Mouse (Mus musculus): ENCODE measurements at regions not wholly inside any gene's neighbourhood (a gene's known extent, or its start where the extent isn't known, plus 50 kb on each side); places are given as distances from the start of the nearest gene placed in this dataset.

DNA sequence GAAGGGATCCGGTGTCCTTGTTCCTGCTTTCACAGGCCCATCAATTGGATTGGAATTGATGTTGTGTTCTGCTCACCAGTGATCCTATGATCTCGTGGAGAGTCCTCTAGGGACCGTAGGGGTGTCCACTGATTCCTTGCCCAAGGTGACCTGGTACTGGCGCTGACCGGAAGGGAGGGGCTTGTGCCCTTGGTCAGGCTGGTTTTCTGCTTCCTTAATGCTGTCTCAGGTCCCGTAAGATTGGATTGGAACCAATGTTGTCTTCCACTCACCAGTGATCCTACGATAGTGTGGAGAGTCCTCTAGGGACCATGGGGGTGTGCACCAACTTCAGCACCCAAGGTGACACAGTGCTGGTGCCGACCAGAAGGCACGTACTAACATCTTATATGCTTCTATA lies 324.9 kb upstream of the Ptchd4 start:
- no peak for ATAC-seq
- WGBS: 84% methylated on average over 9 of the region's 9 CpGs
- H3K4me1 ChIP-seq (replicated peaks; ENCODE audit: control insufficient read depth, insufficient read depth, low read length): no peaks in the 10 kb centered on the region
- no peak overlapping the region for H3K4me2 ChIP-seq (replicated peaks; ENCODE audit: low read depth)
- H3K9ac ChIP-seq (ENCODE audit: low read depth, low read length): no peak overlapping the region
- no peak overlapping the region for H3K4me3 ChIP-seq (ENCODE audit: low read depth, low read length)
- no peaks in the 10 kb centered on the region for H3K9me3 ChIP-seq (ENCODE audit: control insufficient read depth)
- H3K27ac ChIP-seq (ENCODE audit: low read depth, low read length): no peak overlapping the region
- no peaks in the 10 kb centered on the region for H3K36me3 ChIP-seq (ENCODE audit: control insufficient read depth, insufficient read depth)
- H3K27me3 ChIP-seq (replicated peaks; ENCODE audit: control insufficient read depth, insufficient read depth, low read length): no peaks in the 10 kb centered on the region
- TF ChIP-seq CTCF (IDR thresholded peaks at IDR 0.05; ENCODE audit: low read depth): no peak

DNA sequence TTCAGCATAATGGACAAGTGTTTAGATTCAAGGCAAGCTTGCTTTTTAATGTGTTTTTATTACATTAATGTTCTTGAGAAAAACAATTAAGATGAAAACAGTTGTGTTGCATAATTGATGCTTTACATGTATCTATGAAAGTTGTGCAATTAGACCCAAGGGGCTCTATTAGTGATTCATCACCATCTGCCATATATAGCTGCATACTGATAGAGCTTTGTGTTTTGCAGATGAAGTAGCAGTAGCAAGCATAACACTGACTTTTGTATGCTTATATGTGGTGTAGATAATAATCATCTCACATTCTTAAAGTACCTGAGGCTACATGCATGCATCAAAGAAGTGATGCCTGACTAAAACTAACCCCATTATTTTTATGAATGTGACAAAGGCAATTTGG lies 307.3 kb upstream of the Ptchd4 start:
- H3K27ac ChIP-seq (ENCODE audit: low read depth, low read length): no peak overlapping the region
- no peak overlapping the region for H3K9ac ChIP-seq (ENCODE audit: low read depth, low read length)
- H3K9me3 ChIP-seq (ENCODE audit: control insufficient read depth): no peaks in the 10 kb centered on the region
- H3K4me3 ChIP-seq (ENCODE audit: low read depth, low read length): no peak overlapping the region
- TF ChIP-seq CTCF (IDR thresholded peaks at IDR 0.05; ENCODE audit: low read depth): no peak
- no peak for ATAC-seq
- H3K4me1 ChIP-seq (replicated peaks; ENCODE audit: control insufficient read depth, insufficient read depth, low read length): no peaks in the 10 kb centered on the region
- H3K27me3 ChIP-seq (replicated peaks; ENCODE audit: control insufficient read depth, insufficient read depth, low read length): no peaks in the 10 kb centered on the region
- H3K36me3 ChIP-seq (ENCODE audit: control insufficient read depth, insufficient read depth): no peaks in the 10 kb centered on the region
- H3K4me2 ChIP-seq (replicated peaks; ENCODE audit: low read depth): no peak overlapping the region

DNA sequence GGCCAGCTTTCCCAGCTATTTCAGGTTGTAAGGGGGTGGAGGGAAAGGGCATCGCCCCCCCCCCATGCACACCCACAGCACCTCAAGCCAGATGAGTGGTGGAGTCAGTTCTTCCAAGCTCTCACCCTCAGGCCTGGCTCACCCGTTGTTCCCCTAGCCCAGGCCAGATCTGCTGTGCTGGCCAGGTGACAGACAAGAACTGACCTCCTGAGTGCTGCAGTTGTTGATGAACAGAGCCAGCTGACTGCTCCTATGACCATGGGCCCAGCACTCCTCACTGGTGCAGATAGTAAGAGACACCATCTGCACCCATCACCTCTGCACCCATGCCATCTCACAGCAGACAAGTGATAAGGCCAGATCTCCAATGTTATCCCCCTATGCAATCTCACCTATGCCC lies 291.5 kb upstream of the Ptchd4 start:
- Histone ChIP-seq H3K27me3 (replicated peaks; ENCODE audit: control insufficient read depth, insufficient read depth, low read length) (no peaks in the 10 kb centered on the region), H3K4me2 (replicated peaks; ENCODE audit: low read depth) (no peak overlapping the region), H3K36me3 (ENCODE audit: control insufficient read depth, insufficient read depth) (no peaks in the 10 kb centered on the region), H3K4me3 (ENCODE audit: low read depth, low read length) (no peak overlapping the region), H3K9me3 (ENCODE audit: control insufficient read depth) (no peaks in the 10 kb centered on the region), H3K9ac (ENCODE audit: low read depth, low read length) (no peak overlapping the region), H3K27ac (ENCODE audit: low read depth, low read length) (no peak overlapping the region), H3K4me1 (replicated peaks; ENCODE audit: control insufficient read depth, insufficient read depth, low read length) (no peaks in the 10 kb centered on the region)
- no peak for TF ChIP-seq CTCF (IDR thresholded peaks at IDR 0.05; ENCODE audit: low read depth)
- 76% methylated on average over 2 of the region's 2 CpGs for WGBS
- ATAC-seq: no peak

DNA sequence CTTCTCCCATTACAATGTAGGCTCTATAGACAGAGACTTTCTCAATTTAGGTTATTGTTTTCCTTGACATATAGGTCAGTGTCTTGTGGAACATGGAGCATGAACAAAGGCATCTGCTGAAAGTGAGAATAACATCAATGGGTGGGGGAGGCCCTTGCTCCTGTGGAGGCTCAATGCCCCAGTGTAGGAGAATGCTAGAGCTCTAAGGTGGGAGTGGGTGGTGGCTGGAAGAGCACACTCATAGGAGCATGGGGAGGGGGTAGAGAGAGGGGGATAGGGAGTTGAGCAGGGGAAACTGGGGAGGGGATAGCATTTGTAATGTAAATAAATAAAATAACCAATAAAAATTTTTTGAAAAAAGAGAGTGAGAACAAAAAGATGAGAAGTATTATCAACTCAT lies 288.5 kb upstream of the Ptchd4 start:
- Histone ChIP-seq H3K9me3 (ENCODE audit: control insufficient read depth) (no peaks in the 10 kb centered on the region), H3K4me3 (ENCODE audit: low read depth, low read length) (no peak overlapping the region), H3K36me3 (ENCODE audit: control insufficient read depth, insufficient read depth) (no peaks in the 10 kb centered on the region), H3K9ac (ENCODE audit: low read depth, low read length) (no peak overlapping the region), H3K4me1 (replicated peaks; ENCODE audit: control insufficient read depth, insufficient read depth, low read length) (no peaks in the 10 kb centered on the region), H3K27ac (ENCODE audit: low read depth, low read length) (no peak overlapping the region), H3K27me3 (replicated peaks; ENCODE audit: control insufficient read depth, insufficient read depth, low read length) (no peaks in the 10 kb centered on the region), H3K4me2 (replicated peaks; ENCODE audit: low read depth) (no peak overlapping the region)
- no peak for TF ChIP-seq CTCF (IDR thresholded peaks at IDR 0.05; ENCODE audit: low read depth)
- ATAC-seq: no peak

DNA sequence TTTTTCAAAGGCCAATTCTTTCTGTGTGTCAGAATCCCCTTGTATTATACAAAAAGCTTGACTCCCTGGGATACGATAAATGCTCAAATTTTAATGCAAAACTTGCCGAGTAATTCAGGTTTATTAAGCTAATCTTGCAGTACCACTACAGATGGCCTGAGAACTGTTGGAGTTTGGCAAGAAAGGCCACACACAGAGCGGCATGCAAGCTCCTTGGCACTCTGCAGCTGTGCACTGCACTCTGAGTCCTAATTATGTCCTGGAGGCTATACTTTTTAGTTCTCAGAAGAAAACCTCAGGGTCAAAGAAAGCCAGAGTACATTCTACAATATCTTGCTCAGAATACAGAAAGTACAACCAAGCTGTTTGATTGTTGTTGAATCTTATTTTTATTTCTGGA lies 286.3 kb upstream of the Ptchd4 start:
- Histone ChIP-seq H3K9ac (ENCODE audit: low read depth, low read length) (no peak overlapping the region), H3K4me2 (replicated peaks; ENCODE audit: low read depth) (no peak overlapping the region), H3K4me3 (ENCODE audit: low read depth, low read length) (no peak overlapping the region), H3K9me3 (ENCODE audit: control insufficient read depth) (no peaks in the 10 kb centered on the region), H3K27me3 (replicated peaks; ENCODE audit: control insufficient read depth, insufficient read depth, low read length) (no peaks in the 10 kb centered on the region), H3K4me1 (replicated peaks; ENCODE audit: control insufficient read depth, insufficient read depth, low read length) (no peaks in the 10 kb centered on the region), H3K27ac (ENCODE audit: low read depth, low read length) (no peak overlapping the region), H3K36me3 (ENCODE audit: control insufficient read depth, insufficient read depth) (no peaks in the 10 kb centered on the region)
- ATAC-seq: no peak
- WGBS: 78% methylated on average over 3 of the region's 3 CpGs
- no peak for TF ChIP-seq CTCF (IDR thresholded peaks at IDR 0.05; ENCODE audit: low read depth)

DNA sequence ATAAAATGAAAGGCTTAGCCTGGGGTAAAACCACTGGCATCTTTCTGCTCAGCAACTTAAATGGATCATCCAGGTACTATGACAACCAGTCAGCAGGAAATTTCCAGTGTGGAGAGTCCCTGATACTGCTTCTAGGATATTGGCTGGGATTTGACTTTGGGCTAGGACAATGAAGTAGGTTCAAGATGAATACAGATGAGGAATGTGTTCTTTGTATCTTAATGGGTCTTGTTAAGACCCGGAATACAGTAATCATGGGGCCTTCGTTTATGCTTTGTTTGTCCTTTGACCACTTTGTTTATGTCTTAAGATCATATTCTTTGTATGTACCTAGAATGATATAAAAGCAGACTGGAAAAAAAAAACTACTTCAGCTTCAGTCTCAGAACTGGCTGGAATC lies 278.7 kb upstream of the Ptchd4 start:
- H3K27me3 ChIP-seq (replicated peaks; ENCODE audit: control insufficient read depth, insufficient read depth, low read length): no peaks in the 10 kb centered on the region
- ATAC-seq: no peak
- H3K9me3 ChIP-seq (ENCODE audit: control insufficient read depth): no peaks in the 10 kb centered on the region
- WGBS: 75% methylated on average over 2 of the region's 2 CpGs
- H3K4me2 ChIP-seq (replicated peaks; ENCODE audit: low read depth): no peak overlapping the region
- H3K9ac ChIP-seq (ENCODE audit: low read depth, low read length): no peak overlapping the region
- TF ChIP-seq CTCF (IDR thresholded peaks at IDR 0.05; ENCODE audit: low read depth): no peak
- H3K4me3 ChIP-seq (ENCODE audit: low read depth, low read length): no peak overlapping the region
- H3K36me3 ChIP-seq (ENCODE audit: control insufficient read depth, insufficient read depth): no peaks in the 10 kb centered on the region
- no peak overlapping the region for H3K27ac ChIP-seq (ENCODE audit: low read depth, low read length)
- H3K4me1 ChIP-seq (replicated peaks; ENCODE audit: control insufficient read depth, insufficient read depth, low read length): no peaks in the 10 kb centered on the region

DNA sequence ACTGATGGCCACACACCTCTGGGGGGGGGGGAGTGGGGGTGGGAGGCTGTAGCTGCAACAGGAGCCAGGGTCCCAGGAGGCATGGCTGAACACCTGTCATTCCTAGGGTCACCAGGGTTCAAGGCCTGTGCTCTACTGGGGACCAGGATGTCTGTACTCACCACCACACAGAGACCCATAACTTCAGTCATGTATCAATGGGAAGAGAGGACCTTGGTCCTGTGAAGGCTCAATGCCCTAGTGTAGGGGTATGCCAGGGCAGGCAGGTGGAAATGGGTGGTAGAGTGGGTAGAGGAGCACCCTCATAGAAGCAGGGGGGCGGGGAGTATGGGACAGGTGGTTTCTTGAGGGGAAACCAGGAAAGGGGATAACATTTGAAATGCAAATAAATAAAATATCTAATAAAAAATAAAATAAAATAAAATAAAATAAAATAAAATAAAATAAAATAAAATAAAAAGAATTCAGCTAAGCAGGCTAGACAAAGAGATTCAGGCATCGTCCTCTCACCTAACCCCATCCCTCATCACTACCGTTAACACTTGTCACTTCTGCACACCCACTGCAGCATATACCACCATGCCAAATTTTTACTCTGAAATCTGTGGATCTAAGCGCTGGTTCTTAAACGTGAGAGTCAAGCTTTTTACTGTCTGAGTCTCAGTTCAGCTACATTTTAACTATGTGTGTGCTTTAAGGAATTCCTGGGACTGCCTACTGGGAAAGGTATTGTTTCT lies 265.8 kb upstream of the Ptchd4 start:
- no peak overlapping the region for H3K4me2 ChIP-seq (replicated peaks; ENCODE audit: low read depth)
- 74% methylated on average over 5 of the region's 5 CpGs for WGBS
- no peaks in the 10 kb centered on the region for H3K9me3 ChIP-seq (ENCODE audit: control insufficient read depth)
- no peak overlapping the region for H3K27ac ChIP-seq (ENCODE audit: low read depth, low read length)
- no peak overlapping the region for H3K9ac ChIP-seq (ENCODE audit: low read depth, low read length)
- no peak for TF ChIP-seq CTCF (IDR thresholded peaks at IDR 0.05; ENCODE audit: low read depth)
- H3K27me3 ChIP-seq (replicated peaks; ENCODE audit: control insufficient read depth, insufficient read depth, low read length): no peaks in the 10 kb centered on the region
- no peaks in the 10 kb centered on the region for H3K4me1 ChIP-seq (replicated peaks; ENCODE audit: control insufficient read depth, insufficient read depth, low read length)
- no peaks in the 10 kb centered on the region for H3K36me3 ChIP-seq (ENCODE audit: control insufficient read depth, insufficient read depth)
- ATAC-seq: no peak
- H3K4me3 ChIP-seq (ENCODE audit: low read depth, low read length): no peak overlapping the region
